Mouse (Mus musculus): ENCODE measurements around the gene Rad51. TPM values are rescaled to one million over a fixed set of nuclear protein-coding genes. Genes with fewer than 3 reads are reported as not detected.
A peak's percentile ranks its signal among the peaks of the same experiment; 100 is the strongest.

Gene Rad51
- polyA plus RNA-seq, 1 experiment from 2014 or later, result 36.6 TPM

DNA sequence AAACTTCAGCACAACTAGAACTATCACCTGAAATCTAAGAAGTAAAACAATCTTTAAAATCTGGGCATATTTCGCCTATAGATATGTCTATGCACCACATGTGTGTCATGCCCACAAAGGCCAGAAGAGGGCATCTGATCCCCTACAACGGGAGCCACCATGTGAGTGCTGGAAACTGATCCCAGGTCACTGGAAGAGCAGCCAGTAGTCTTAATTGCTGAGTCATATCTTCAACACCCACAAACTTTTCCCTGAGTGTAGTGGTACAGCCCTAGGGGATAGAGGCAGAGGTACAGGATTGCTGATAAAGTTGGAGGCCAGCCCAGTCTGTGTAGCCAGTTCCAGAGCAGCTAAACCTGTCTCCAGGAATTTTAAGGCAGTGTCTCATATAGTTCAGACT is 32.6 kb downstream of the Rad51 start:
- WGBS, result 96% methylated on average over 2 of the region's 2 CpGs
- H3K27me3 ChIP-seq (ENCODE audit: control insufficient read depth, insufficient read depth, low read length), result no peaks in the 10 kb centered on the region
- H3K9me3 ChIP-seq (replicated peaks; ENCODE audit: control insufficient read depth, low read length), result no peaks in the 10 kb centered on the region
- no peak overlapping the region for H3K4me3 ChIP-seq (replicated peaks; ENCODE audit: low read length)
- no peaks in the 10 kb centered on the region for H3K4me1 ChIP-seq (ENCODE audit: control insufficient read depth, insufficient read depth, low read length)
- H3K36me3 ChIP-seq (ENCODE audit: control insufficient read depth, insufficient read depth, low read length), result peaks cover 22% of the 10 kb centered on the region
- no peak overlapping the region for H3K4me2 ChIP-seq (ENCODE audit: low read depth, low read length)
- ATAC-seq (ENCODE audit: insufficient read depth, low FRiP score), result no peak
- H3K27ac ChIP-seq (ENCODE audit: low read length), result no peak overlapping the region
- no peak overlapping the region for H3K9ac ChIP-seq (ENCODE audit: low read length)

GRCm38 (mm10) chr2:119146435-119146834 is 33.8 kb downstream of the Rad51 start:
- Histone ChIP-seq H3K9me3 (replicated peaks; ENCODE audit: control insufficient read depth, low read length) (no peaks in the 10 kb centered on the region), H3K27ac (ENCODE audit: low read length) (no peak overlapping the region), H3K4me2 (ENCODE audit: low read depth, low read length) (no peak overlapping the region), H3K4me1 (ENCODE audit: control insufficient read depth, insufficient read depth, low read length) (no peaks in the 10 kb centered on the region), H3K27me3 (ENCODE audit: control insufficient read depth, insufficient read depth, low read length) (no peaks in the 10 kb centered on the region), H3K36me3 (ENCODE audit: control insufficient read depth, insufficient read depth, low read length) (peaks cover 21% of the 10 kb centered on the region), H3K4me3 (replicated peaks; ENCODE audit: low read length) (no peak overlapping the region), H3K9ac (ENCODE audit: low read length) (no peak overlapping the region)
- WGBS, result 85% methylated on average over 6 of the region's 6 CpGs
- no peak for ATAC-seq (ENCODE audit: insufficient read depth, low FRiP score)

GRCm38 (mm10) chr2:119147160-119147678 is 34.6 kb downstream of the Rad51 start:
- no peak overlapping the region for H3K9ac ChIP-seq (ENCODE audit: low read length)
- whole genome bisulfite sequencing, result 82% methylated on average over 22 of the region's 22 CpGs
- H3K36me3 ChIP-seq (ENCODE audit: control insufficient read depth, insufficient read depth, low read length), result peaks cover 16% of the 10 kb centered on the region
- ATAC-seq (ENCODE audit: insufficient read depth, low FRiP score), result no peak
- no peaks in the 10 kb centered on the region for H3K4me1 ChIP-seq (ENCODE audit: control insufficient read depth, insufficient read depth, low read length)
- no peak overlapping the region for H3K27ac ChIP-seq (ENCODE audit: low read length)
- no peaks in the 10 kb centered on the region for H3K9me3 ChIP-seq (replicated peaks; ENCODE audit: control insufficient read depth, low read length)
- no peak overlapping the region for H3K4me3 ChIP-seq (replicated peaks; ENCODE audit: low read length)
- no peaks in the 10 kb centered on the region for H3K27me3 ChIP-seq (ENCODE audit: control insufficient read depth, insufficient read depth, low read length)
- no peak overlapping the region for H3K4me2 ChIP-seq (ENCODE audit: low read depth, low read length)

GRCm38 (mm10) chr2:119147775-119148174 is 35.2 kb downstream of the Rad51 start:
- Histone ChIP-seq H3K4me1 (ENCODE audit: control insufficient read depth, insufficient read depth, low read length) (no peaks in the 10 kb centered on the region), H3K27me3 (ENCODE audit: control insufficient read depth, insufficient read depth, low read length) (no peaks in the 10 kb centered on the region), H3K27ac (ENCODE audit: low read length) (no peak overlapping the region), H3K36me3 (ENCODE audit: control insufficient read depth, insufficient read depth, low read length) (peaks cover 14% of the 10 kb centered on the region), H3K9ac (ENCODE audit: low read length) (no peak overlapping the region), H3K4me3 (replicated peaks; ENCODE audit: low read length) (no peak overlapping the region), H3K4me2 (ENCODE audit: low read depth, low read length) (no peak overlapping the region), H3K9me3 (replicated peaks; ENCODE audit: control insufficient read depth, low read length) (no peaks in the 10 kb centered on the region)
- no peak for ATAC-seq (ENCODE audit: insufficient read depth, low FRiP score)
- WGBS, result 91% methylated on average over 8 of the region's 8 CpGs

DNA sequence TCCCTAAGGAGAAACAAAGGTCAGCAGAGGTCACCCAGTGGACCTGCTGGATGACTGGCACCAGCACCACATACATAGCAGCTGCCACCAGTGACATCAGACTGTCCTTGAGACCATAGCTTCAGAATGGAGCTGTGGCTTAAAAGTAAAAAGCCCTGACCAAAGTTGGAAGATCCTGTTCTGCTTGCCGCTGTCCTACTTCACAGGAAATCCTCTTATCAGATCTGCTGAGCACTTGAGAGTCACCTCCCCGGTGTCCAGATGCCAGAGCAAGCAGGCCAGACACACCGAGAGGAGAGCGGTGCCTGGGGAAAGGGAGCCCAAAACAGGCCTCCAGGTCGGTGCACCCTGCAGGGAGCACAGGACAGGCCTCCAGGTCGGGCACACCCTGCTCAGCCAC is 39.7 kb downstream of the Rad51 start:
- 87% methylated on average over 6 of the region's 6 CpGs for WGBS
- H3K4me3 ChIP-seq (replicated peaks; ENCODE audit: low read length), result no peak overlapping the region
- 0 out of 2 replicates have a peak, but pooled peaks cover 4% of the 10 kb centered on the region for H3K36me3 ChIP-seq (ENCODE audit: control insufficient read depth, insufficient read depth, low read length)

GRCm38 (mm10) chr2:119154683-119155082 is 42.1 kb downstream of the Rad51 start:
- H3K27ac ChIP-seq (ENCODE audit: low read length), result no peak overlapping the region
- H3K4me3 ChIP-seq (replicated peaks; ENCODE audit: low read length), result no peak overlapping the region
- no peak overlapping the region for H3K4me2 ChIP-seq (ENCODE audit: low read depth, low read length)
- no peak overlapping the region for H3K9ac ChIP-seq (ENCODE audit: low read length)
- H3K9me3 ChIP-seq (replicated peaks; ENCODE audit: control insufficient read depth, low read length), result no peaks in the 10 kb centered on the region
- 73% methylated on average over 2 of the region's 2 CpGs for WGBS
- 0 out of 2 replicates have a peak, but pooled peaks cover 4% of the 10 kb centered on the region for H3K36me3 ChIP-seq (ENCODE audit: control insufficient read depth, insufficient read depth, low read length)
- ATAC-seq (ENCODE audit: insufficient read depth, low FRiP score), result no peak; the same call in 1 of the 2 replicates
- H3K4me1 ChIP-seq (ENCODE audit: control insufficient read depth, insufficient read depth, low read length), result peaks cover 8% of the 10 kb centered on the region; the same call in 1 of the 2 replicates
- no peaks in the 10 kb centered on the region for H3K27me3 ChIP-seq (ENCODE audit: control insufficient read depth, insufficient read depth, low read length)

More for the DNA sequence above, 39.7 kb downstream of the Rad51 start:
- no peak overlapping the region for H3K4me2 ChIP-seq (ENCODE audit: low read depth, low read length)
- H3K4me1 ChIP-seq (ENCODE audit: control insufficient read depth, insufficient read depth, low read length), result peaks cover 8% of the 10 kb centered on the region; the same call in 1 of the 2 replicates
- no peak for ATAC-seq (ENCODE audit: insufficient read depth, low FRiP score)
- no peak overlapping the region for H3K27ac ChIP-seq (ENCODE audit: low read length)
- no peaks in the 10 kb centered on the region for H3K9me3 ChIP-seq (replicated peaks; ENCODE audit: control insufficient read depth, low read length)
- no peak overlapping the region for H3K9ac ChIP-seq (ENCODE audit: low read length)
- no peaks in the 10 kb centered on the region for H3K27me3 ChIP-seq (ENCODE audit: control insufficient read depth, insufficient read depth, low read length)

- Histone ChIP-seq H3K27me3 (ENCODE audit: control insufficient read depth, insufficient read depth, low read length) (no peaks in the 10 kb centered on the region), H3K4me3 (replicated peaks; ENCODE audit: low read length) (0 out of 2 replicates have a peak overlapping the region, but pooled peaks have one; percentile 90), H3K27ac (ENCODE audit: low read length) (no peak overlapping the region), H3K9me3 (replicated peaks; ENCODE audit: control insufficient read depth, low read length) (no peaks in the 10 kb centered on the region), H3K9ac (ENCODE audit: low read length) (peak overlapping the region; percentile 22; the same call in 1 of the 2 replicates), H3K36me3 (ENCODE audit: control insufficient read depth, insufficient read depth, low read length) (0 out of 2 replicates have a peak, but pooled peaks cover 4% of the 10 kb centered on the region), H3K4me1 (ENCODE audit: control insufficient read depth, insufficient read depth, low read length) (peaks cover 8% of the 10 kb centered on the region; the same call in 1 of the 2 replicates), H3K4me2 (ENCODE audit: low read depth, low read length) (peak overlapping the region; percentile 68)
- WGBS, result 63% methylated on average over 9 of the region's 9 CpGs
- no peak for ATAC-seq (ENCODE audit: insufficient read depth, low FRiP score)
Observed at GRCm38 (mm10) chr2:119155388-119155787, 42.8 kb downstream of the Rad51 start.

- H3K9me3 ChIP-seq (replicated peaks; ENCODE audit: control insufficient read depth, low read length), result no peaks in the 10 kb centered on the region
- no peak overlapping the region for H3K27ac ChIP-seq (ENCODE audit: low read length)
- WGBS, result 4% methylated on average over 33 of the region's 34 CpGs
- H3K4me1 ChIP-seq (ENCODE audit: control insufficient read depth, insufficient read depth, low read length), result peaks cover 8% of the 10 kb centered on the region; the same call in 1 of the 2 replicates
- peak; percentile 52 for ATAC-seq (ENCODE audit: insufficient read depth, low FRiP score)
- H3K4me2 ChIP-seq (ENCODE audit: low read depth, low read length), result peak overlapping the region; percentile 68
- peak overlapping the region; percentile 91 for H3K9ac ChIP-seq (ENCODE audit: low read length)
- H3K36me3 ChIP-seq (ENCODE audit: control insufficient read depth, insufficient read depth, low read length), result 0 out of 2 replicates have a peak, but pooled peaks cover 4% of the 10 kb centered on the region
- H3K27me3 ChIP-seq (ENCODE audit: control insufficient read depth, insufficient read depth, low read length), result no peaks in the 10 kb centered on the region
- H3K4me3 ChIP-seq (replicated peaks; ENCODE audit: low read length), result peak overlapping the region; percentile 90
Observed at GRCm38 (mm10) chr2:119156081-119156680, 43.6 kb downstream of the Rad51 start.

Measured in stomach, embryonic 16.5 days (tissue).